Mouse (Mus musculus) fibroblast of lung, adult 2 months (primary cell): ENCODE results near the gene Thada.

Experiments used
- DNase-seq: peaks from one replicate; pipeline ENCODE4 v3.0.0-alpha.2; 2011; ENCODE audit warnings: low read depth

The Thada gene

DNA sequence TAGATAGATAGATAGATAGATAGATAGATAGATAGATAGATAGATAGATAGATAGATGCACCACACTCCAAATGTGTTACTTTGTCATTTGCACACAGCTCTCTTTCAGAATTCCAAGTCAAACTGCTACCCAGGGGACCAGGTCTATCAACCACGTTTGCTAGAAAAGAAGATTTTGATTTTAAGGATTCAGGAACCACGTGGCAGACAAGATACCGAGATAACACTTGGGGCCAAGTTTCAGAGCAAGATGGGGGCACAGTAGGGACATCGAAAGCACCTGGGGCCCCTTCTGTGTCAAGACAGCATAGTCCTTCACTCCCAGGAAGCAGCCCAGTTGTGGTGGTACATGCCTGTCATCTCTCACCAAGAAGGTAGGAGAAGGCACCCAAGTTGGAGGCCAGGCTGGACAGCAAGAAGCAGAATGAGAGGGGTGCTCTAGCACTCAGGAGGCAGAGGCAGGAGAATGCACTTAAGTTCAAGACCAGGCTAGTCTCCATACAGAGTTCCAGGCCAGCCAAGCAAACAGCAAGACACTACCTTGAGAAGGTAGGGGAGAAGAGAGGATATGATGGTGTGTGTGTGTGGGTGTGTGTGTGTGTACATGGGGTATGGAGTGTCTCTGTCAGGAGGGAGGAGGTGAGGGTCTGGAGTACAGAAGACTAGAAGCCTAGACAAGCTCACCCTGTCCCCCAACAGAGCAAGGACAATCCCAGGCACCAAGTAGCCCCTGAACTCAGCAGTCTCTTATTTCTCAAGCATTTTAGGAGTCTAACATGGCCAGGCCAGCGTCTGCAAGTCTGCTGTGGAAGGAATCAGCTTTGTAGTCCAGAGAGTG lies 321.0 kb downstream of the Thada start:
- no peak for DNase-seq

DNA sequence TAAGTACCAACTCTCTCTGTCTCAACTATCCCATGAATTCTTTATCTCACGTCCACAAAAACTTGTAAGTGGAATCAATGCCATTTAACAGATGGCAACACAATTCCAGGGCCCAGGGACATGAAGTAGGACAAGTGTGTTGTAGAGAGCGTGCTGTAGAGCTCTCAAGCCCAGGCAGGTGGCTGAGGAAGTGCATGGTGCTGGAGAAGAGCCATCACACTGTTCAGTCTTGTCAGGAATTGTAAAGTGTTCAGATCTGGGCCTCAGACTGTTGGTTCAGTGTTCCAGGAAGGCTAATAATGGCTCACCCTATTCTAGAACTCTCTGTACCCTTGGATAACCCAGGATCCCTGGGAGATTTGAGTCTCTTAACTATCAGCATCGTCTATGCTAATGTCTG lies 321.9 kb downstream of the Thada start:
- no peak for DNase-seq

DNA sequence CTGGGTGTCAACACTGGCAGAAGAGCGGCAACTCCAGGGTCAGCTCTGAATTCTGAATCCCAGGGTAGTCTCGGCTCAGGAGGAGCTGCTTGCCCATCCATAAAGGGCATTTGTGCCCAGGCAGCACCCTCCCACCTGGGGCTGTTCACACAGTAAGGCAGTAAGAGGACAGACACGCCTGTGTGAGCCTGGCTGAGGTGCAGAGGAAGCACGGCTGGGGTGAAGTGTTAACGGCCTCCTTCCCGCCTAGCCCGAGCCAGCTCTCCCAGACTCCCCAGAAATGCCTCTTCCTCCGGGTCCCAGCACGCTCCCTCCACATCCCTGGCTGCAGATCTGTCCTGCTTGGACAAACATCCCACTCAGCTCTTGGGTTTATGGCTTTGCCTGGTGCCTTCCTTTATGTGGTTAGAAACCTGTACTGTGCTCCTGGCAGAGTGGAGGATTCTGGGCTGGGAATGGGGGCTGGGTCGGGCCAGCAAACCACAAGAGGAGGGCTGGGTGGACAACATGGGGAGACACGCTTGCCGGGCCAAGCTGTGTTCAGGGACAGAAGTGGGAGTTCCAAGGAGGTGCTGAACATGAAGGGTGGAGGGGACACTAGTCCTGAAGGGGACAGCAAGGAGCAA lies 322.7 kb downstream of the Thada start:
- DNase-seq = peak; percentile 17

- DNase-seq = no peak
These were observed 324.3 kb downstream of the Thada start for GRCm38 (mm10) chr17:84141691-84142090.

DNA sequence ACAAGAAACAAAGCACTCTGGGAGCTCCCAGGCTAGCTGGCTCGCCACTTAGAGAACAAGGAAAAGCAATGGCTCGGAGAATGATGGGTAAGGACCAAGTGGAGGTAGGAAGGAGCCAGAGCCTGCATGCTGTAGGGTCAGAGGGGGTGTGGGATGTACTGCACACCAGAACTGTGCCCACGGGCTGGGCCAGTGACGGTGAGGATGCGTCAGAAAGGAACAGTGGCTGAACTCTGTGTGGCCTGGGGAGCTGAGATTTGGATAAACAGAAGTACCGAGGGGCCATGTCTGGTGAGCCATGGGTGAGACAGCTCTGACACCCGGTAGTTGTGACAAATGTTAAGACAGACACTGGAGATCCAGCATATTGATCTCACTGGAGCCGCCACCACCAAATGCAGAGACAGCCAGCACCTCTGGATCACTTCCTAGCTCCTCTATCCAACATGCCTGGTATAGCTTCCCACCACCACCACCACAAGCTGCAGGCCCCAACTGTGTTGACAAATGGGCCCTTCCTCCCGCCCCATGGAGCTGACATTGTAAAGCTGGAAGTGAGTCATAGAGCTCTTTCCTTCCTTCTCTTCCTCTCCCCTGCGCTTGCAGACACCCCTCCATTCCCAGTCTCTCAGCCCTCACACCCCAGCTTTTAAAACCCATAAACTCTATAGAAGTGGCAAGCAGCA lies 325.0 kb downstream of the Thada start:
- no peak for DNase-seq
